Mouse (Mus musculus): ENCODE measurements around the gene Hoxb8.

The Hoxb8 gene

DNA sequence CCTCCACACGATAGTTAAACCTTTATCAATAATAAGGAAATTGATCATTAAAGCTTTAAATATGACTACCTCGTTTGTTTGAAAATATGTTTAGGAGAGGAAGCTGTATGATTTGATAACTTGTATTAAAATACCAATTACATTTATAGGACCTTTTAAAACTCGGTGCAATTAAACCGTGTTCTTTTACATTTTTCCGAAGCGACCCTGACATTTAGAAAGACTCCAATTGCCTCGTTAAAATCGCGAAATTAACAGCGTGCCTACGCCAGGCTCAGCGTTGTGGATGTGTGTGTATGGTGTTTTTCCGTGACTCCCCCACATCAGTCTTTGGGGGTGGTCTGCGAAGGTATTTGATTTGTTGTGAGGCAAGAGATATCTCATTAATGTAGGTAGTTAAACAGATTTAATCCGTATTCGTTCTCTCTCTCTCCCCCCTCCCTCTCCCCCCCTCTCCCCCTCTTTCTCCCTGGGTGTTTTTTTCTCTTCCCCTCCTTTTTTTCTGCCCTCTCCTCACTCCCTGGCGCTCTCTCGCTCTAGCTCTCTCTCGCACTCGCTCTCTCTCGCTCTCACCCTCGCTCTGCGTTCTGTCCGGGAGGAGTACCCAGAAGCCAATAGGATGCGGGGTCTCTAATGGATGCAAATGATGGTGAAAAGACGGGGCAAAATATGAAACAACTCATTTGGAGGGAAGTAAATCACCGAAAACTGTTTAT lies at the start of gene Hoxb8:
Hoxb8 (plus strand) TSS at position 51 of the 716 bp plus-strand sequence.
- no peak for DNase-seq (ENCODE audit: low spot score)

DNA sequence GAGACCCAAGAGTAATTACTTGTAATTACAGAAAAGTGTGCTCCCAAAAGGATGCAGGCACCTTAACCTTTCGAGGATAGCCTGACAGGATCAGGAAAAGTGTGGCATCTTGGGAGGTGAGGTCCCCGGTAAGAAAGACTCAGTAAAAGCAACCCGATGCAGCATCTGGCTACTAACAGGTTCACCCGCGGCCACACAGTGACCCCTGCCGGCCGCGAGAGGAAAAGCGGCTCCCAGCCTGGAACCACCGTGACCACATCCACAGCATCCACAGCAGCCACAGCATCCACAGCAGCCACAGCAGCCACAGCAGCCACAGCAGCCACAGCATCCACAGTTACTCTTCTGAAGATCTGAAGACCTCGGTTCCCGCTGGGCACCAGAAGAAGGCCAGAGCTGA lies 46.8 kb upstream of the Hoxb8 start:
- DNase-seq (ENCODE audit: low spot score): peak; percentile 1

DNA sequence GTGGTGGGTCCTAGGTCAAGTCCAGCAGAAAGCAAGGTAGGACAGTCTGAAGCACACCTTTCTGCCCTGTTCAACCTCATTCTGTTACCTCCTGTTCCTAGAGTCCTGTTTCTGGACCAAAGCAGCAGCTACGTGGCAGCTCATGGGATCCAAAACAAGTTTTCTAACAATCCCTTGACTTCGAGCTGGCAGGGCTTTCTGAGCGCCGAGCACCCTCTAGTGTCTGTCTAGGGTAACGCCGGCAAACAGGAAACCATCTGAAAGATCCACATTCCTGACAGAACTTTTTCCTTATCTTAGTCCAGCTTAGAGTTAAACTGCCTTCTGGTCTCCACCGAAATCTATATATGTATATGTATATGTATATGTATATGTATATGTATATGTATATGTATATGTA lies 41.5 kb upstream of the Hoxb8 start:
- DNase-seq (ENCODE audit: low spot score): peak; percentile 20

DNA sequence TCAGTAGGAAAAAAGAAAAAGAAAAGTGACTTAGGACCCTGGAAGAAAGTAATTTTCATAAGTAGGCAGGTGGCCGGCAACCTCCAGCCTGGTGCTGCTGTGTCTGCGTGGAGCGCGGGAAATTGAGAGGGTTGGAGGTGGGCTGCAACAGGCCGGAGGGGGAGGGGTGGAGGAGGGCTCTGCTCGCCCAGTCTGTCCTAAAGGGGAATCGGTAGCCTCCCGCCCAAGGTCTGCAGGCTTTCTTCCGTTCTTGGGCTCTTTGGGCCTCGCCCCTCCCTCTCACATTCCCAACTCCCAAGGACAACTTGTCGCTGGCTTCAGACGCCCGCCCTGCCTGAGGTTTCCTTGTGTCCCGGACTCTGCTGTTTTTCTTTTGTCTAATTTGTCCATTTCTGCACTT lies 30.8 kb upstream of the Hoxb8 start:
- DNase-seq (ENCODE audit: low spot score): no peak

DNA sequence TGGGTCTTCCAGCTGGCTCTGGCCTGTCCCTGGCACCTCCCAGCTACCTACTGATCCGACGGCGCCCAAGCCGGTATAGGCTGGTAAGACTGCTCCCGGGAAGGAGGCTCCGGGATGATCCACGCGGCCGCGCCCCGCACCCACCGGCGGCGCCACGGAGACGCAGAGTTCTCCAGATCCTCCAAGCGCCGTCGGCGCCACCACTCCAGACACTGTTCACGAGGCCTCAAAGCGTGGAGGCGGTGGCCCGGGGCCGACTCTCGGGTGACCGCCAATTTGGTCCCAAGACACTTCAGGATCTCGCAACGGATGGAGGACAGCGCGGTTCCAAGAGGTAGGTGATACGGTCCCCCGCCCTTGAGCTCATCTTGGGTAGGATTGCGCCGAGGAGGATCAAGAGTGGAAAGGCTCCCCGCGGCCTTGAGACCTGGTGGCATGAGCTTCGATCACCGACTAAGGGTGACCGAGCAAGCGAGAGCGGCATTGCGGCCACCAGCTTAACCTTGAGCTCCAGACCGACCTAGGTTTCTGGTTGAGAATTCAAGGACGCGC lies 30.1 kb upstream of the Hoxb8 start:
- no peak for DNase-seq (ENCODE audit: low spot score)

DNA sequence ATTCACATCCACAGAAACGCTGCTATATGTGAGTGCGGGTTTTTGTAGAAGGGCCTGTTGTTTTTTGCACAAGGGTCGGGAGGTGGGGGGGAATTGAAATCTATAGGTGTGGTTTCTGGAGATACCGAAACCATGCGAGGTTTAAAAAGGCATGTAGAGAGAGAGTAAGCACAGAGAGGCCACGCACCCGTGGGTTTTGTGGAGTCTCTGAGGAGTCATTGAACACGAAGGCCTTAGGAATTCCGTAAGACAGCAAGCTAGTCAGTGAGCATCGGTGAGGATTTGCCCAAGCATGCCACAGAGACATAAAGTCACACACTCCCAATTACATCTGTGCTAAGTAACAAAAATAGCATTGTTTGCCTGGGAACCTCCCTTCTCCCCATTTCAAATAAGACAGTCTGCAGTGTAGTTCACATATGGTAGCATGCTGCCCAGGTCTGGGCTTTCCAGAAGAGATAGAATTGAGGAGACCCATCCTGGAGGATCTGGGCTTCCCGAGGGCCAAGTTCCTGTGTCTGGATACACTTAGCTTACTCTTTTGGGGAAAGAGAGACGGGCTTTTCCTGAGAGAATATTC lies 29.1 kb upstream of the Hoxb8 start:
- DNase-seq (ENCODE audit: low spot score): no peak

GRCm38 (mm10) chr11:96254221-96254620 lies 27.5 kb upstream of the Hoxb8 start:
- no peak for DNase-seq (ENCODE audit: low spot score)

GRCm38 (mm10) chr11:96255111-96255995 lies 26.4 kb upstream of the Hoxb8 start:
- no peak for DNase-seq (ENCODE audit: low spot score)

GRCm38 (mm10) chr11:96255996-96256445 lies 25.7 kb upstream of the Hoxb8 start:
- DNase-seq (ENCODE audit: low spot score): no peak

- DNase-seq (ENCODE audit: low spot score): no peak
Measured at GRCm38 (mm10) chr11:96257141-96257540, 24.6 kb upstream of the Hoxb8 start.

DNA sequence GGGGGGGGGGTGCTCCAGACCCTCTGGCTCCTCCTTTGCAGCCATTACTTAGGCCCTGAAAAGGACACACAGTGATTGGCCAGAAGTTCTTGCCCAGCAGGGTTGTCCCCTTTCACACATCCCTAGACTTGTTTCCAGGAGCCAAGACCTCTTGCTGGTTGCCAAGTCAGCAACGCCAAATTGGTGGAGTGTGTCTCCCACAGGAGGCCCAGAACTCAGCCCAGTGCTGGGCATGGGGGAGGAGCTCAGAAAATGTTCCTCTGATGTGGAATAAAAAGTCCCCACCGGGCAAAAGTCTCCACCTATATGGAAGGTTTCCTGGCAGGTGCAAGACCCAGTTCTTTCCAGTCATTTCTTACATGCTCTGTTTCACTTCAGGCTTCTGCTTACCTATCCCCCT lies 22.7 kb upstream of the Hoxb8 start:
- no peak for DNase-seq (ENCODE audit: low spot score)

- no peak for DNase-seq (ENCODE audit: low spot score)
Measured at GRCm38 (mm10) chr11:96259511-96259910, 22.2 kb upstream of the Hoxb8 start.

DNA sequence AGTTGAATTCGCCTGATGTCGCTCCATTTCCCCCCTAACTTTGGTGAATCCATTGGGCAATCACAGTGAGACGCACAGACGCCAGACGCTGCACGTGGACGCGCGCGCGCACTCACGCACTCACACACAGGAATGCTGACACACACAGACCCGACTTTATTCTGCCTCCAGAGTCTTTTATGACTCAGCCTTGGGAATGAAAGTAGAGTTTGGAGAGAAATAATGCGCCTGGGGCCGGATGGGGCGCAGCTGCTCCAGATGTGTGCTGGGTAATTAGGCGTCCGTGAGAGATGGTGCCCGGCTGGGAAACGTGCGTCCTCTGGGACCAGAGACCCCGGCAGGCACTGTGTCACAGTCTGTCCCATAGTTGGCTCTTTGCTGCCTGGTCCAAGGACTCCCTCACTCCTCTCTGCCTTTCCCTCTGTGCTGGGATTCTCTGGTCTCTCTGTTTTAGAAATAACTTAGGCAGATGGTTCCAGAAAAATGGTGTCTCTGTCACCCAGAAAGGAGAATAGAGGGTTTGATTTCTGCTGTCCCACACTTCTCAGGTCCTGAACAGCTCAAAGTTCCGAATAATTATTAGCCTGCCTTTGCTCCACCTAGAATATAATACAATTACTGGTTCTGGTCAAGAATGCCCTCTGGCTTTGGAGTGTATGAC lies 21.3 kb upstream of the Hoxb8 start:
- no peak for DNase-seq (ENCODE audit: low spot score)

- peak; percentile 56 for DNase-seq (ENCODE audit: low spot score)
Measured at GRCm38 (mm10) chr11:96261323-96261890, 20.3 kb upstream of the Hoxb8 start.

- DNase-seq (ENCODE audit: low spot score): no peak
Measured at GRCm38 (mm10) chr11:96262262-96262830, 19.4 kb upstream of the Hoxb8 start.

DNA sequence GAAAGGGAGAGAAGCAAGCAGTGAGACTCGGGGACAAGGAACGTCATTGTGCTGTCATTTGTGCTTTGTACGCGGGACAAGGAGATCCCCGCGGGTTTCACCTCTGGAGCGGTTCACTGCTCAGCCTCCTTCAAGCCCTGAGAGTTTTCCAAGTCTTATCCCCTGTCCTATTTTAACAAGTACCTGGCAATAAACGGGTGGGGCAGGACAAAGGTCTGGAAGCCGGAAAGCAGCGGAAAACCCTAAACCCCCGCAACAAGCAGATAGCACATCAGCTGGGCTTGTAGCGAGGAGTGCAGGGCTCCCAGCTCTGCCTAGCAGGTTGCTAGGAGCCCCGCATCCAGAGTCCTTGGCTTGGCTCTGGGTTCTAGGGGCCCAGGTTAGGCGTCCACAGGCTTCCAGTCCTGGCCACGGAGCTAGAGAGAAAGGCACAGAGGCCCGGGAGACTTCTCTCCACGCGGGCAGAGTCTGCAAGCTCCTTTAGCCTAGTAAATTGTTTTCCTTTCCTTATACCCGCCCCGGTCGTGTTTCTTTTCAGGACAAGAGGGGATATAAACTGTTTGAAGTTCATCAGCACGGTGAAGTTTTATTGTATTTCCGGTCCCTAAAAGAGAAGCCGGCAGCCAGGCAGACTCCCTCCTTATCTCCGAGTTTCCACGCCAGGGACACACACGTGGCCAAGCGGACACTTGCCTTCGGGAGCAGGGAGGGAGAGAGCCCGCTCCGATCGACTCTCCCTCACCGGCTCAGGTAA lies 17.9 kb upstream of the Hoxb8 start:
- DNase-seq (ENCODE audit: low spot score): no peak

GRCm38 (mm10) chr11:96264390-96265020 lies 17.2 kb upstream of the Hoxb8 start:
- DNase-seq (ENCODE audit: low spot score): no peak

- no peak for DNase-seq (ENCODE audit: low spot score)
Measured at GRCm38 (mm10) chr11:96265954-96266353, 15.8 kb upstream of the Hoxb8 start.

- DNase-seq (ENCODE audit: low spot score): no peak
Measured at GRCm38 (mm10) chr11:96267021-96267920, 14.4 kb upstream of the Hoxb8 start.

All from lung, postnatal 25 days (tissue).